Mouse (Mus musculus): ENCODE measurements around the gene Dpm2.

The Dpm2 gene

GRCm38 (mm10) chr2:32570698-32571494 lies at the start of gene Dpm2:
Dpm2 (plus strand) TSS chr2:32570858.
- DNase-seq: peak; percentile 95

DNA sequence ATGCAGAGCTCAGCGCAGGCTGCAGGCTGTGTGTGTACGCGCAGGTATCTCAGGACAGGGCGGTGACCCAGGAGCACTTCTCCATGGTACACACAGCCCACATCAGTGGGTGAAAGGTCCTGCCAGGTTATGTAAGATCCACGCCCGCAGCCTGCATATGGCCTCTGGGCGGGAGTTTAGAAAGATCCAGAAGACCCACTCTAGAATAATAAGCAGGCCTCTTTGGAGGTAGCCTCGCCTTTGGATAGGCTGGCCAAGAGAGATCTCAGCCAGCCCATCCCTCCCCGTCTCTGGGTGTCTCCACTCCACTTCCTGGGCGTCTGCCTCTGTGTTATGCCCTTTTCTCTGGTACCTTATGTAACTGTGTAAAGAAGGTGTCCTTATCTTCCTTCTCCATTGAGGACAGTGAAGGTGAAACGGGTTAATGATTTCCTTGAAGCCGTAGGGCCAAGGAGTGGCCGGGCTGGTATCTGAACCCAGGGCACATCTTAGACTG lies 46.1 kb upstream of the Dpm2 start:
- no peak for DNase-seq

GRCm38 (mm10) chr2:32525816-32526215 lies 44.8 kb upstream of the Dpm2 start:
- no peak for DNase-seq

- no peak for DNase-seq
Observed at GRCm38 (mm10) chr2:32527468-32527966, 43.1 kb upstream of the Dpm2 start.

DNA sequence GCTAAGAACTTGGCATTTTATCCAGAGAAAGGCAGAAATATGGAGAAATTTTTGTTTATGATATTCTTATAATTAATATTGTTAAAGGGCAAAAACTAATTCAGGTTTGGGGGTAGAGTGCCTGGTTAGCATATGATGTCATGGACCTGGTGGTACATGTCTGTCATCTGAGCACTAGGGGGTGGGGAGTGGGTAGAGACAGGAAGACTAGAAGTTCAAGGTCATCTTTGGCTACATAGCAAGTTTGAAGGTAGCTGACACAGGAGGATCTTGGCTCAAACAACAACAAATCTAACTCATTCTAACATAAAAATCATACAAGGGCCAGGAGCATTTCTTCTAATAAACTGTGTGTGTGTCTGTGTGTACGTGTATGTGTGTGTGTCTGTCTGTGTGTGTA lies 42.3 kb upstream of the Dpm2 start:
- DNase-seq: no peak

GRCm38 (mm10) chr2:32530479-32530878 lies 40.2 kb upstream of the Dpm2 start:
- DNase-seq: no peak

- no peak for DNase-seq
Observed at GRCm38 (mm10) chr2:32533163-32533562, 37.5 kb upstream of the Dpm2 start.

GRCm38 (mm10) chr2:32534061-32534732 lies 36.5 kb upstream of the Dpm2 start:
- DNase-seq: peak; percentile 37

GRCm38 (mm10) chr2:32534733-32535471 lies 35.8 kb upstream of the Dpm2 start, which contains the start of gene Fam102a:
Fam102a (plus strand) TSS chr2:32535332.
- peak; percentile 99 for DNase-seq

- DNase-seq: no peak
Observed at GRCm38 (mm10) chr2:32535501-32535991, 35.1 kb upstream of the Dpm2 start.

- DNase-seq: no peak
Observed at GRCm38 (mm10) chr2:32536086-32536633, 34.5 kb upstream of the Dpm2 start.

DNA sequence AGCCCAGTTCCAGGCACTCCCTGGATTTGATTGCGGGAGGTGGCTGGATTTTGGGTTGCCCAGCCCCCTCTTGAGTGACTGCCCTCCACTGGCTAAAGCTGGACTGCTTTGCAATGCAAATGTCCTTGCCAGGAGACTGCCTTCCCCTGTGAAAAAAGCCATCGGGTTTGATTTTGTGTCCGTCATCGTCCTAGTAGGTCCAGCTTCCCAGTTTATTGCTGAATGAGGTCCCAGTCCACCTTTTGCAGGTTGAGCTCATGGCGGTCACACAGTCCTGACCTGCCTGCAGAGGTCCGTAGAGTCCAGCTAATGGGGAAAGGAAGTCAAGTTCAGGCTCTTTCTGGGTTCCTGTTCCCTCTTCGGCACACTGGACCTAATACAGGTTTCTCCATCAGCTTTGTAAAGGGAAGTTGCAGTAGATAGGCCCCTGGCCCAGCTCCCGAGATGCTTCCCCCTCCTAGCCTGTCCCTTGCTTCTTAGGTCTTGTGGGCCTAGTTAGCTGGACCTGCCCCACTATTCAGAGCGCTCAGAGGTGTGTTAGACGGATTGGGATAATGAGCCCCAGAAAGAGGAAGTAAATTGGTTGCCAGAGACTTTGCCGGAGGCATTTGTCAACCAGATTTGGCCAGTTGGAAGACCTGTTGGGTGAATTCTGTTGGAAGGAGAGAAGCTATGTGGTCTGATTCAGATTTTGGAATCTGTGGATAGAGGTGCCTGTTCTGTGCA lies 33.9 kb upstream of the Dpm2 start:
- peak; percentile 67 for DNase-seq

GRCm38 (mm10) chr2:32537360-32537905 lies 33.2 kb upstream of the Dpm2 start:
- DNase-seq: no peak

DNA sequence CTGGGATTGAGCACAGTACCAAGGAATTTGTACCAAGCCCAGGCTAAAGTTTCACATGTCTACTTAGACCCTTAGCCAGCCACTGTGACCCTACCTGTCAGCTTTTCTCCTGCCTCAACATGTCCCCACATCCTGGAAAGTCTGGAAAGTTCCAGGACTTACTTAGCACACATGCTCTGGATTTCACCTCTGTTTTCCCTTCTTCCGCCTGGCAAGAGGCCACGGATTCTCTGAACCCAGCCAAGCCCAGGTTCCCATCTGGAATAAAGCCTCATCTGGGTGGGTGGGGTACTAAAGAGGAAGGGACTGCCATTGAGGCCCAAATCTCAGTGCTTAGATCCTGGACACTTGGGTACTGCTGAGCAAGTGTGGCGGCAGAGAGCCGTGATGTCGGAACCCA lies 32.7 kb upstream of the Dpm2 start:
- DNase-seq: no peak

DNA sequence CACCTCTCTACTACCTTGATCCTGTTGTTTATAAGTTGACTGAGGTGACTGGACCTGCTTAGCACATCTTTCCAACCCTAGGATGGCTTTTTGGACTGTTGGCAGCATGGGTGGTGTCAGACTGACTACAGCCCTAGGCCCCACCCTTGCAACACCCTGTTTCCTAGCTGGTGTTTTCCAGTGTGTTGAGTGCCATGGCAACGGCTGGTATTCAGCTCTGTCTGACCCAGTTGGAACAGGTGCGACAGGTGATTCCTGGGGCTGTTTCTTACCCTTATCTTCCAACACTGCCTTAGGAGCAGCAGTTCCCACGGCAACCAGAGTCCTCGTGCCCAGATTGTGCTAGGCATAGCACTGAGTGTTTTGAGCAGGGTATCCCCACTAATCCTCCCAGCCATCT lies 32.2 kb upstream of the Dpm2 start:
- DNase-seq: no peak

- no peak for DNase-seq
Observed at GRCm38 (mm10) chr2:32539452-32539981, 31.1 kb upstream of the Dpm2 start.

- DNase-seq: no peak
Observed at GRCm38 (mm10) chr2:32541333-32541908, 29.2 kb upstream of the Dpm2 start.

GRCm38 (mm10) chr2:32541986-32542573 lies 28.6 kb upstream of the Dpm2 start:
- no peak for DNase-seq

DNA sequence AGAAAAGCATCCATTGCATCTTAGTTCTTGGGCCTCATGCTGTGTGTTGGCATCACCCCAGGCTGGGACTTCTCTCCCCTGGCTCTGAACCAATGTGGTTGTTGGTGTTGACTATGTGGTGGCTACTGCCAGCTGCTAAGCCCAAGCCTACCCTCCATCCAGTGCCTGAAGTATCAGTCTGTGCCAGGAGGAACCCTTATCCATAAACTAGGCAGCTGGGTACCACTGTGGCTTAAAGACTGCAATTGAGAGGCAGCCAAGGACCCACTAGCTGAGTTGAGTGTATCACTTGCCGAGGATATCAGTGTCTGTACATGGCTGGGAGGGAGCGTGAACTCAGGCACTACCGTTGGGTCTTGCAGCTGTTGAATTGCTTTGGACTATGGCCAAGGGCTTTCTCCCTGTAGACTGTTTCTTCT lies 27.6 kb upstream of the Dpm2 start:
- no peak for DNase-seq

- no peak for DNase-seq
Observed at GRCm38 (mm10) chr2:32546951-32547350, 23.7 kb upstream of the Dpm2 start.

DNA sequence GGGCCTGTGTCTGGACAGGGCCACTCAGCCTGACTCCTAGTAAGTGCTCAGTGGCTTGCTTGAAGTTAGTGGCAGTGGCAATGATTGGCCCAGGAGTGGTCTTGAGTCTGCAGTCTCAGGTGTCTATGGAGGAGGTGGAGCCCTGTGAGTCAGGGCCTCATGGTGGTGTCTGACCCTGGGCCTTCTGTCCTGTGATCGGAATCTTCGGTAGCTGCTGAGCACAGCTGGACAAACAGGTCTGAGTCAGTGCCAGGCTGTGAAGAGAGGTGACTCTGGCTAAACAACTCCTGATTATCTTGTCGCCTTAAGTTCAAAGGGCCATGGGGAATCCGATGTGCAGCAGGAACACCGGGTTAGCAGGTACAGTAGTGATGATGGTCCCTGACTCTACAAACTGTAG lies 23.3 kb upstream of the Dpm2 start:
- no peak for DNase-seq
